Comparison of ENCODE assay signal across 20 mouse cellular contexts in genomic region chr7:97726080-97726479, GRCm38 (mm10). TPM values are rescaled to one million over a fixed set of nuclear protein-coding genes. Genes with fewer than 3 reads are reported as not detected.
"Had no signal": no experiment of that assay in that cellular context is flagged by ENCODE, and none has a peak within 500 bp of the region (broad histone marks: within the 10 kb centered on the region; RNA-seq: fewer than 3 reads in every experiment).

No protein-coding gene starts in this region.

- H3K4me2 ChIP-seq: liver, embryonic 11.5 days; liver, embryonic 13.5 days; liver, embryonic 15.5 days; lung, embryonic 15.5 days; midbrain, embryonic 12.5 days; neural tube, embryonic 12.5 days had no signal

- DNase-seq: liver; liver, embryonic 13.5 days; liver, postnatal 0 days; lung, adult 2 months; lung, postnatal 14 days; lung, postnatal 36 days; midbrain, embryonic 14.5 days; retina, postnatal 1 day; right cerebral cortex, adult 18-20 months; right cerebral cortex, postnatal 25 days; right cerebral cortex, postnatal 4 days; spleen, adult 18-20 months had no signal

- H3K9ac ChIP-seq: liver, embryonic 13.5 days; liver, embryonic 15.5 days; liver, postnatal 0 days; lung, embryonic 15.5 days; midbrain, embryonic 12.5 days; neural tube, embryonic 12.5 days had no signal

- H3K27me3 ChIP-seq: liver, embryonic 13.5 days; liver, embryonic 15.5 days; lung, embryonic 15.5 days; megakaryocyte, embryonic 14.5 days; midbrain, embryonic 12.5 days; neural tube, embryonic 12.5 days had no signal

- H3K36me3 ChIP-seq: lung, embryonic 15.5 days had no signal

- H3K27ac ChIP-seq: liver, embryonic 13.5 days; liver, embryonic 15.5 days; lung, embryonic 15.5 days; macrophage; midbrain, embryonic 12.5 days; neural tube, embryonic 12.5 days had no signal

- H3K4me1 ChIP-seq: lung, embryonic 15.5 days had no signal

- H3K9me3 ChIP-seq: liver, embryonic 13.5 days; liver, embryonic 15.5 days; lung, embryonic 15.5 days; megakaryocyte, embryonic 14.5 days; midbrain, embryonic 12.5 days; neural tube, embryonic 12.5 days had no signal

- H3K4me3 ChIP-seq: liver, embryonic 13.5 days; liver, embryonic 15.5 days; lung, embryonic 15.5 days; megakaryocyte, embryonic 14.5 days; midbrain, embryonic 12.5 days; neural tube, embryonic 12.5 days had no signal

RNA-seq across cellular contexts. Expression of gene Aqp11, which starts 12.0 kb away (rescaled TPM):
- total RNA-seq: monocyte, adult 5-6 weeks had no signal
